Mouse (Mus musculus) heart, postnatal 0 days (tissue): ENCODE data around the gene 9430097D07Rik. TPM values are rescaled to one million over a fixed set of nuclear protein-coding genes. Genes with fewer than 3 reads are reported as not detected.

ENCODE experiments used
- ATAC-seq: fragments of 200-750 bp; cut with Nextera tagmentation; 2 replicates; pipeline ENCODE4 v1.8.0; 2017; ENCODE audit warnings: low read depth, moderate number of reproducible peaks, moderate library complexity; ENCODE audit not compliant: insufficient read depth
- DNase-seq: peaks from one replicate; pipeline ENCODE4 v3.0.0-alpha.2; 2016; ENCODE audit warnings: low spot score
- H3K27ac ChIP-seq: fragments of 300-500 bp; sonication (generic); 2 replicates; pipeline ENCODE4 v1.5.1; 2014; ENCODE audit warnings: low read depth, mild to moderate bottlenecking
- H3K27me3 ChIP-seq: fragments of 300-500 bp; sonication (generic); 2 replicates; pipeline ENCODE4 v1.6.1; 2014; ENCODE audit warnings: low read length, mixed read lengths; ENCODE audit not compliant: control insufficient read depth, insufficient read depth
- H3K36me3 ChIP-seq: fragments of 300-500 bp; sonication (generic); replicated peaks from 2 replicates; pipeline ENCODE4 v1.6.1; 2014; ENCODE audit warnings: low read length, mixed read lengths; ENCODE audit not compliant: control insufficient read depth, insufficient read depth
- H3K4me1 ChIP-seq: fragments of 300-500 bp; sonication (generic); 2 replicates; pipeline ENCODE4 v1.6.1; 2014; ENCODE audit warnings: antibody characterized with exemption; ENCODE audit not compliant: control insufficient read depth, insufficient read depth
- H3K4me2 ChIP-seq: fragments of 300-500 bp; sonication (generic); 2 replicates; pipeline ENCODE4 v1.6.1; 2014; ENCODE audit warnings: low read depth, mild to moderate bottlenecking, low read length, moderate library complexity
- H3K4me3 ChIP-seq: fragments of 300-500 bp; sonication (generic); 2 replicates; pipeline ENCODE4 v1.5.1; 2014; ENCODE audit warnings: low read depth, low read length
- H3K9ac ChIP-seq: fragments of 300-500 bp; sonication (generic); replicated peaks from 2 replicates; pipeline ENCODE4 v1.6.1; 2014; ENCODE audit warnings: low read depth, low read length, mixed read lengths
- H3K9me3 ChIP-seq: fragments of 300-500 bp; sonication (generic); replicated peaks from 2 replicates; pipeline ENCODE4 v1.6.1; 2016; ENCODE audit warnings: low read length; ENCODE audit not compliant: control insufficient read depth
- CTCF ChIP-seq: IDR thresholded peaks from 2 replicates; pipeline ENCODE4 v1.5.1; 2016; ENCODE audit warnings: antibody characterized with exemption, control low read depth, low read depth
- EP300 ChIP-seq: IDR thresholded peaks from 2 replicates; pipeline ENCODE4 v1.6.1; 2016; ENCODE audit warnings: antibody characterized with exemption, low read depth
- WGBS: fragments of 180-500 bp; shearing (Covaris S2); extraction: QIAGEN DNeasy Blood & Tissue Kit; methylation state at CpG from one replicate; pipeline ENCODE4 v1.1.7; 2014; 5-methylcytosine and 5-hydroxymethylcytosine counted together
- polyA plus RNA-seq: library from polyadenylated mRNA; unstranded; fragments of >200 nt; fragmentation: Nextera tagmentation; extraction: Ambion mirVana; gene quantifications from 2 replicates; pipeline ENCODE4 v1.2.1, GENCODE M21; 2015
- total RNA-seq: library from RNA; depleted of rRNA; stranded (reverse); fragments of >200 nt; gene quantifications from 2 replicates; pipeline ENCODE4 v1.2.3, GENCODE M21; 2014; ENCODE audit warnings: low replicate concordance

The 9430097D07Rik gene
- total and polyA plus RNA-seq, 2 experiments from 2014 or later, result not detected

DNA sequence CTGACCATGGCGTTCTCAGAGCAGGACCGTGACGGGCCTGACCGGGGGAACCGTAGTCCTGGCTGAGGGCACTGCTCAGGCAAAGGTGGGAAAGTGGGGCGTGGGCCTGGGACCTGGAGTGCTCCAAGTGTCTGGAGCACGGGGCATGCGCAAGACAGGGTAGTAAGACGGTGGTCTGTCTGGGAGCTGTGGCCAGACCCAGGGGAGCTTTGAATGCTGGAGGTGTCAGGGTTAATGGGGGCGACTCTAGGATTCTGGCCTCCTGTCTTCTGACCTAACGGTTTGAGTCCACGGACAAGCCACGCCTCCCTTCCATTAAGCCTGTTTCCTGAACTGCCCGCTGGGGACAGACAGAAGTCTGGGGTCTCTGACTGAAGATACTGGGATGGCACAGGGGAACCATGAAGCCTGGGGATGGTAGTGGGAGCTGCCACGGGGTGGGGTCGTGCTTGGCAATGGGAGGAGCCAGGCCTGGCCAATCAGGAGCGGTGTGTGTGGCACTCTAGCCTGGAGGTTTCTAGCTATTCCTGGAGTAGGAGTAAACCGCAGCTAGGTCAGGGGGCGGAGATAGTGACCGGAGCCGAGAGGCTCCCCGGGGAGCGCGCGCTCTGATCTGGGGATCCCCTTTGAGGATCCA is 32.8 kb upstream of the 9430097D07Rik start:
- peak overlapping the region; percentile 91 for H3K4me2 ChIP-seq
- DNase-seq (peak; percentile 91), ATAC-seq (peak; percentile 79)
- H3K36me3 ChIP-seq, result peaks cover 4% of the 10 kb centered on the region; the same call in 1 of the 2 replicates
- peaks cover 25% of the 10 kb centered on the region for H3K4me1 ChIP-seq
- H3K9ac ChIP-seq, result peak overlapping the region; percentile 43
- H3K9me3 ChIP-seq, result no peaks in the 10 kb centered on the region
- no peaks in the 10 kb centered on the region for H3K27me3 ChIP-seq
- peak overlapping the region; percentile 76 for H3K4me3 ChIP-seq
- WGBS, result 3% methylated on average over 25 of the region's 25 CpGs
- TF ChIP-seq CTCF (no peak), EP300 (no peak)
- peak overlapping the region; percentile 86 for H3K27ac ChIP-seq

- Histone ChIP-seq H3K27ac (peak overlapping the region; percentile 74), H3K4me2 (peak overlapping the region; percentile 91), H3K9ac (peak overlapping the region; percentile 75), H3K27me3 (no peaks in the 10 kb centered on the region), H3K9me3 (no peaks in the 10 kb centered on the region), H3K36me3 (no peaks in the 10 kb centered on the region; the same call in 1 of the 2 replicates), H3K4me1 (peaks cover 27% of the 10 kb centered on the region), H3K4me3 (peak overlapping the region; percentile 76)
- peak; percentile 1; the same call in 1 of the 2 replicates for ATAC-seq
- no peak for TF ChIP-seq CTCF
- no peak for TF ChIP-seq EP300
- no peak for DNase-seq
- WGBS, result 7% methylated on average over 28 of the region's 34 CpGs
Measured at GRCm38 (mm10) chr2:32607262-32607947, 31.9 kb upstream of the 9430097D07Rik start.

GRCm38 (mm10) chr2:32606161-32607142 is 31.0 kb upstream of the 9430097D07Rik start:
- TF ChIP-seq EP300 (no peak), CTCF (peak; percentile 70)
- H3K27me3 ChIP-seq, result no peaks in the 10 kb centered on the region
- peak overlapping the region; percentile 74 for H3K27ac ChIP-seq
- H3K9ac ChIP-seq, result peak overlapping the region; percentile 75
- H3K4me1 ChIP-seq, result peaks cover 31% of the 10 kb centered on the region
- H3K4me3 ChIP-seq, result peak overlapping the region; percentile 76
- peak; percentile 85 for DNase-seq
- WGBS, result 11% methylated on average over 54 of the region's 55 CpGs
- H3K36me3 ChIP-seq, result no peaks in the 10 kb centered on the region
- ATAC-seq, result peak; percentile 72
- peak overlapping the region; percentile 91 for H3K4me2 ChIP-seq
- no peaks in the 10 kb centered on the region for H3K9me3 ChIP-seq

DNA sequence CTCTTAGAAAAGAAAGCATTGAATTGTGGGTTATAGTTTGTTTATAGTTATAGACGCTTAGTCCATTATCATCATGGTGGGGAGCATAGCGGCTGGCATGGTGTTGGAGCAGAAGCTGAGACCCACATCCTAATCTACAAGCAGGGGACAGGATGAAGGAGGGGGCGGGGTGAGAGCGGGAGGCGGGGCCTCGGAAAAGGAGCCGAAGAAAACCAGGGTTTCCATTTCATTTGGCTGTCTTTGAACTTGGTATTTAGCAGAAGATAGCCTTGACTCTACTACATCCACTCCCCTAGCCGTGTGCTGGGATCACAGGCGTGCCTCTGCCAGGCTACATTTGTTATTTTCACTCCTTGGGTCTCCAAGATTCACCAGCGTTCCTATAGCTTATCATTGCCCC is 29.1 kb upstream of the 9430097D07Rik start:
- ATAC-seq (no peak), DNase-seq (no peak)
- Histone ChIP-seq H3K27ac (no peak overlapping the region), H3K4me1 (peaks cover 23% of the 10 kb centered on the region), H3K27me3 (no peaks in the 10 kb centered on the region), H3K9ac (no peak overlapping the region), H3K9me3 (no peaks in the 10 kb centered on the region), H3K4me3 (no peak overlapping the region), H3K4me2 (no peak overlapping the region), H3K36me3 (no peaks in the 10 kb centered on the region)
- WGBS, result 34% methylated on average over 10 of the region's 10 CpGs
- no peak for TF ChIP-seq CTCF
- no peak for TF ChIP-seq EP300

DNA sequence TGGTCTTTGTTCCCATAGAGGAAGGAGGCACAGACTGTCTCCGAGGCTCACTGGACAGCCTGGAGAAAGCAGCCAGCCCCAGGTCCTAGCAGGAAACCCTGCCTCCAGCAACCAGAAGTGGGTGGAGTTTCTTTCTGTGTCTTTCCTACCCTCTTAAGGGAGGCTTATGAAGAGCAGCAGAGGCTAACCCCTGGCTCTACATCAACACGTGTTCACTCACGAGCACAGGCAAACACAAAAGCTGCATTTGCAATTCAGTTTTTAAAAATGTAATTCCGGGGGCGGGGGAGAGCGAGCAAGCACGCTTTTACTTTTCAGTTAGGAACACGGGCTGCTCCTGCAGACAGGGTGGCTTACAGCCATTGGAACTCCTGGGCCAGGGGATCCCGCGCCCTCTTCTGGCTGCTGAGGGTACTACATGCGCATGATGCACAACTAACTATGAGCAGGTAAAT is 27.1 kb upstream of the 9430097D07Rik start:
- peak; percentile 40; the same call in 1 of the 2 replicates for ATAC-seq
- no peak overlapping the region for H3K9ac ChIP-seq

More for the DNA sequence above, 27.1 kb upstream of the 9430097D07Rik start:
- peaks cover 14% of the 10 kb centered on the region for H3K4me1 ChIP-seq
- H3K27ac ChIP-seq, result peak overlapping the region; percentile 56
- peak; percentile 76 for DNase-seq
- peak overlapping the region; percentile 34 for H3K4me3 ChIP-seq
- peak overlapping the region; percentile 63 for H3K4me2 ChIP-seq
- no peaks in the 10 kb centered on the region for H3K9me3 ChIP-seq
- WGBS, result 1% methylated on average over 11 of the region's 11 CpGs
- H3K27me3 ChIP-seq, result no peaks in the 10 kb centered on the region
- peaks cover 10% of the 10 kb centered on the region for H3K36me3 ChIP-seq
- 0 out of 2 replicates have a peak, but pooled peaks have one; percentile 28 for TF ChIP-seq EP300
- peak; percentile 95 for TF ChIP-seq CTCF
